Mouse (Mus musculus) B cell, adult 62 days (primary cell): ENCODE data around the gene Olfr713. TPM values are rescaled to one million over a fixed set of nuclear protein-coding genes. Genes with fewer than 3 reads are reported as not detected.

Source experiments
- total RNA-seq: library from RNA; stranded (reverse); gene quantifications from 4 replicates; pipeline ENCODE4 v1.2.4, GENCODE M21; 2023

Gene Olfr713
- not detected in 4 replicates for total RNA-seq

DNA sequence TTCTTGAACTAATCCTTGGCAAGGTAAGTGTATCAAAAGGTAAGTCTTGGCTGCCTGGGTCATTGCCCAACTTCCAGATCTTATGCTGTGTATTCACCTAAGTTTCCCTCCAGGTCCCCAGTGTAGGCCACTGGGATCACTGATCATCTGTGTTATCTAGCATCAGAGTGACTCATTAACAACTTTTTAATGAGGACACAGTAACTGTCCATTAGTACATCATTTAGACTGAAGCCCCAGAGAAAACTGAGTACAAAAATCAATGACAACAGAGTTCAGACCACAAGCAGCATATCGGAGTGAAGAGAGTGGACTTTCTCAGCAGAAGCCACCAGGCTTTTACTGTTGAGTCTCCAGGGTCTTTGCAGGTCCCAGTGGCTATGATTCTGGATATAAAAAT lies at the start of gene Olfr713:
Gene Olfr713, plus strand, starts transcription at position 301 of the 400 bp plus-strand sequence.

DNA sequence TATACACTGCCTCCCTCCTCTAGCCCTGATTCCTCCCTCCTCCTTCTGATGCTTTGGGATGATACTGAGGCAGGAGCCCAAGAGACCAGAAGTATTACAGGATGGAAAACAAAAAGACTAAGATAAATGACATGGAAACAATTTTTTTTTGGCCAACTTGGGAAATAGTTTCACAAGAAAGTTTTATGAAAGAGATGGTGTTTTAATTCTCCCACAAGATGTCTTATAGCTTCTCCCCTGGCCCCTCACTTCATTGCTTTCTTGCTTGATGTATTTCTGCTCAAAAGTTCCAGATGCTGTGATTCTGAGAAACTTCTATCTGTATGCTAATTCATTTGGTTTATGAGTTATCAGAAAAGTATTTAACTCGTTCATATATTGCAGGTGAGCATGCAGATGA lies 25.0 kb upstream of the Olfr713 start, which contains the start of gene Olfr2:
Gene Olfr2, minus strand, starts transcription at position 101 of the 400 bp plus-strand sequence.

DNA sequence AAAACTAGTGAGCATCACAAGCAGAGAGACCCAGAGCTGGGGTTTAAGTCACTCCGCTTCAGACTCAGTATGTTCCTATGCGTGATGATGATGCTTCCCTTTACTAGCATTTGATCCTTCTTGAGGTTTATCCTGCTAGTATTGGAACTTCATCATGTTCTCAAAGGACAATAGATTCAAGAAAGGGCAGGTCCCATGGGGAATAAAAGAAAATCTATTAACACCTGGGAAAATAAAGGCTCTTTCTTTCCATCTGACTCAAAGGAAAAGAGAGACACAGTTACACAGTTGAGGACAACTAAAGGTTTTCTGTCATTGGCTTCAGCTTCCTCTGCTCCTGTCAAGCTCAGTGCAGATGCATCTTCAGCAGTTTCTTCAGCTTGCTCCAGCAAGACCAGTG lies 39.7 kb downstream of the Olfr713 start, which contains the start of gene Olfr714:
Gene Olfr714, plus strand, starts transcription at position 301 of the 400 bp plus-strand sequence.

Other genes starting within 250 kb of the Olfr713 start
- gene Olfr699, start 238.0 kb upstream of the Olfr713 start, total RNA-seq, result not detected in 4 replicates
- gene Olfr700, start 222.3 kb upstream of the Olfr713 start, total RNA-seq, result not detected in 4 replicates
- gene Olfr701, start 217.0 kb upstream of the Olfr713 start, total RNA-seq, result not detected in 4 replicates
- not detected in 4 replicates for gene Olfr702, start 197.3 kb upstream of the Olfr713 start, total RNA-seq
- not detected in 4 replicates for gene Olfr703, start 187.8 kb upstream of the Olfr713 start, total RNA-seq
- gene Olfr704, start 168.0 kb upstream of the Olfr713 start, total RNA-seq, result not detected in 4 replicates
- not detected in 4 replicates for gene Olfr705, start 154.3 kb upstream of the Olfr713 start, total RNA-seq
- not detected in 4 replicates for gene Olfr706, start 143.0 kb upstream of the Olfr713 start, total RNA-seq
- not detected in 4 replicates for gene Olfr707, start 129.9 kb upstream of the Olfr713 start, total RNA-seq
- not detected in 4 replicates for gene Olfr1532-ps1, start 123.2 kb upstream of the Olfr713 start, total RNA-seq
- not detected in 4 replicates for gene Olfr709-ps1, start 99.0 kb upstream of the Olfr713 start, total RNA-seq
- not detected in 4 replicates for gene Olfr710, start 82.9 kb upstream of the Olfr713 start, total RNA-seq
- not detected in 4 replicates for gene Olfr6, start 67.2 kb upstream of the Olfr713 start, total RNA-seq
- not detected in 4 replicates for gene Olfr711, start 55.7 kb upstream of the Olfr713 start, total RNA-seq
- gene Olfr2, start 25.1 kb upstream of the Olfr713 start, total RNA-seq, result 0.09 TPM in 1 of 4 replicates, not detected in the others
- gene Olfr714, start 39.8 kb downstream of the Olfr713 start, total RNA-seq, result not detected in 4 replicates
- gene Olfr17, start 62.0 kb downstream of the Olfr713 start, total RNA-seq, result not detected in 4 replicates
- not detected in 4 replicates for gene Olfr715b, start 79.2 kb downstream of the Olfr713 start, total RNA-seq
- gene Olfr715, start 99.9 kb downstream of the Olfr713 start, total RNA-seq, result not detected in 4 replicates
- not detected in 4 replicates for gene Olfr716, start 107.2 kb downstream of the Olfr713 start, total RNA-seq
- gene Nlrp14, start 135.8 kb downstream of the Olfr713 start, total RNA-seq, result not detected in 4 replicates
- not detected in 4 replicates for gene Rbmxl2, start 178.3 kb downstream of the Olfr713 start, total RNA-seq